Mouse (Mus musculus): ENCODE results near the gene Adra1d.

DNA sequence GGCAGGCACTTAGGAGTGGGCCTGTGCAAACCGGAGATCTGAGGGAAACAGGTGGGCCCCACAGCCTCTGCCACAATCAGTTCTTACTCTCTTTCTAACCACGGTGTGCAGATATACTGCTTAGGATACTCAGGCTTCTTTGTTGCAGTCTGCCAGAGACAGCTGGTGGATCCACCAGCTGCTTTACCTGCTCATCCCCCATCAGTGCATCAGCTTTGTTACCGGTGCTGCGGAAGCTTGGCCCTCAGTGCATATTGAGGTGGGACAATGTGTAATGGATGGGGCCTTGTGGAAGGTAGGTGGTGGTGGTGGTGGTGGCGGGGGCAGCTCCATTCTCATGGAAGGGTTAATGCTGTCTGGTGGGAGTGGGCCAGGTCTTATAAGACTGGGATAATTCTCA lies 13.0 kb downstream of the Adra1d start:
- TF ChIP-seq CTCF (IDR thresholded peaks at IDR 0.05; ENCODE audit: insufficient read depth, low read depth, low read length), result no peak
- no peak for TF ChIP-seq POLR2A (IDR thresholded peaks at IDR 0.05; ENCODE audit: insufficient read depth, low read depth, low read length)
